Mouse (Mus musculus) heart, embryonic 15.5 days (tissue): ENCODE results near the gene 2310022A10Rik. TPM values are rescaled to one million over a fixed set of nuclear protein-coding genes. Genes with fewer than 3 reads are reported as not detected.

Experiments
- ATAC-seq: fragments of 200-750 bp; cut with Nextera tagmentation; replicated peaks from 2 replicates; pipeline ENCODE4 v1.8.0; 2017; ENCODE audit warnings: low read depth, moderate TSS enrichment; ENCODE audit not compliant: insufficient number of reproducible peaks, insufficient read depth, low FRiP score
- H3K27ac ChIP-seq: fragments of 300-500 bp; sonication (generic); 2 replicates; pipeline ENCODE4 v1.5.1; 2015; ENCODE audit warnings: mild to moderate bottlenecking, inconsistent platforms
- H3K27me3 ChIP-seq: fragments of 300-500 bp; sonication (generic); 2 replicates; pipeline ENCODE4 v1.6.1; 2015; ENCODE audit warnings: inconsistent platforms
- H3K36me3 ChIP-seq: fragments of 300-500 bp; sonication (generic); 2 replicates; pipeline ENCODE4 v1.6.1; 2015; ENCODE audit warnings: mild to moderate bottlenecking, inconsistent platforms
- H3K4me1 ChIP-seq: fragments of 300-500 bp; sonication (generic); replicated peaks from 2 replicates; pipeline ENCODE4 v1.6.1; 2015; ENCODE audit warnings: inconsistent platforms
- H3K4me2 ChIP-seq: fragments of 300-500 bp; sonication (generic); 2 replicates; pipeline ENCODE4 v1.6.1; 2015; ENCODE audit warnings: inconsistent platforms, mild to moderate bottlenecking, moderate library complexity
- H3K4me3 ChIP-seq: fragments of 300-500 bp; sonication (generic); 2 replicates; pipeline ENCODE4 v1.5.1; 2015; ENCODE audit warnings: mild to moderate bottlenecking, inconsistent platforms
- H3K9ac ChIP-seq: fragments of 300-500 bp; sonication (generic); 2 replicates; pipeline ENCODE4 v1.6.1; 2015; ENCODE audit warnings: mild to moderate bottlenecking, inconsistent platforms
- H3K9me3 ChIP-seq: fragments of 300-500 bp; sonication (generic); replicated peaks from 2 replicates; pipeline ENCODE4 v1.6.1; 2016; ENCODE audit warnings: inconsistent platforms
- WGBS: fragments of 180-500 bp; shearing (Covaris S2); methylation state at CpG from one replicate; pipeline ENCODE4 v1.1.7; 2015; ENCODE audit warnings: mixed read lengths; 5-methylcytosine and 5-hydroxymethylcytosine counted together
- polyA plus RNA-seq: library from polyadenylated mRNA; unstranded; fragments of >200 nt; fragmentation: Nextera tagmentation; extraction: Ambion mirVana; gene quantifications from 2 replicates; pipeline ENCODE4 v1.2.1, GENCODE M21; 2015

The 2310022A10Rik gene
- polyA plus RNA-seq, 1 experiment from 2014 or later = 36.9 TPM

GRCm38 (mm10) chr7:27605499-27606285 is 52.7 kb downstream of the 2310022A10Rik start:
- Histone ChIP-seq H3K27ac (peak overlapping the region; percentile 80), H3K9me3 (no peaks in the 10 kb centered on the region), H3K9ac (no peak overlapping the region), H3K27me3 (no peaks in the 10 kb centered on the region), H3K4me3 (no peak overlapping the region), H3K4me2 (peak overlapping the region; percentile 21; the same call in 1 of the 2 replicates), H3K36me3 (peaks cover 4% of the 10 kb centered on the region; the same call in 1 of the 2 replicates), H3K4me1 (peaks cover 90% of the 10 kb centered on the region)
- WGBS = 35% methylated on average over 9 of the region's 9 CpGs
- ATAC-seq = peak; percentile 74

GRCm38 (mm10) chr7:27606481-27607254 is 53.6 kb downstream of the 2310022A10Rik start:
- Histone ChIP-seq H3K9me3 (no peaks in the 10 kb centered on the region), H3K4me3 (no peak overlapping the region), H3K4me1 (peaks cover 81% of the 10 kb centered on the region), H3K4me2 (peak overlapping the region; percentile 19), H3K27ac (peak overlapping the region; percentile 80), H3K9ac (no peak overlapping the region), H3K36me3 (peaks cover 4% of the 10 kb centered on the region; the same call in 1 of the 2 replicates), H3K27me3 (no peaks in the 10 kb centered on the region)
- WGBS = 49% methylated on average over 10 of the region's 10 CpGs
- ATAC-seq = no peak

- Histone ChIP-seq H3K9ac (no peak overlapping the region), H3K27ac (peak overlapping the region; percentile 80), H3K27me3 (no peaks in the 10 kb centered on the region), H3K4me1 (peaks cover 72% of the 10 kb centered on the region), H3K4me3 (no peak overlapping the region), H3K4me2 (peak overlapping the region; percentile 16; the same call in 1 of the 2 replicates), H3K9me3 (no peaks in the 10 kb centered on the region), H3K36me3 (peaks cover 4% of the 10 kb centered on the region; the same call in 1 of the 2 replicates)
- WGBS = 29% methylated on average over 5 of the region's 5 CpGs
- peak; percentile 65 for ATAC-seq
These were observed 54.5 kb downstream of the 2310022A10Rik start for GRCm38 (mm10) chr7:27607580-27607979.

- Histone ChIP-seq H3K27me3 (no peaks in the 10 kb centered on the region), H3K4me1 (peaks cover 73% of the 10 kb centered on the region), H3K9me3 (no peaks in the 10 kb centered on the region), H3K9ac (no peak overlapping the region), H3K36me3 (peaks cover 4% of the 10 kb centered on the region; the same call in 1 of the 2 replicates), H3K4me3 (no peak overlapping the region), H3K27ac (peak overlapping the region; percentile 80), H3K4me2 (peak overlapping the region; percentile 16; the same call in 1 of the 2 replicates)
- no peak for ATAC-seq
- WGBS = 90% methylated on average over 2 of the region's 3 CpGs
These were observed 55.1 kb downstream of the 2310022A10Rik start for GRCm38 (mm10) chr7:27608130-27608529.

GRCm38 (mm10) chr7:27609285-27609684 is 56.3 kb downstream of the 2310022A10Rik start:
- H3K4me2 ChIP-seq = no peak overlapping the region
- WGBS = 37% methylated on average over 4 of the region's 4 CpGs

GRCm38 (mm10) chr7:27609688-27610087 is 56.7 kb downstream of the 2310022A10Rik start:
- Histone ChIP-seq H3K9ac (no peak overlapping the region), H3K9me3 (no peaks in the 10 kb centered on the region), H3K4me3 (no peak overlapping the region), H3K4me2 (no peak overlapping the region), H3K27ac (peak overlapping the region; percentile 58), H3K27me3 (no peaks in the 10 kb centered on the region), H3K4me1 (peaks cover 67% of the 10 kb centered on the region), H3K36me3 (peaks cover 4% of the 10 kb centered on the region; the same call in 1 of the 2 replicates)
- ATAC-seq = no peak
- 44% methylated on average over 2 of the region's 2 CpGs for WGBS

More at GRCm38 (mm10) chr7:27609285-27609684, 56.3 kb downstream of the 2310022A10Rik start:
- peak overlapping the region; percentile 58 for H3K27ac ChIP-seq
- ATAC-seq = 0 out of 2 replicates have a peak, but pooled peaks have one; percentile 7
- H3K4me3 ChIP-seq = no peak overlapping the region
- H3K36me3 ChIP-seq = peaks cover 4% of the 10 kb centered on the region; the same call in 1 of the 2 replicates
- H3K9me3 ChIP-seq = no peaks in the 10 kb centered on the region
- H3K4me1 ChIP-seq = peaks cover 71% of the 10 kb centered on the region
- no peak overlapping the region for H3K9ac ChIP-seq
- H3K27me3 ChIP-seq = no peaks in the 10 kb centered on the region

GRCm38 (mm10) chr7:27610370-27610769 is 57.3 kb downstream of the 2310022A10Rik start:
- Histone ChIP-seq H3K4me3 (no peak overlapping the region), H3K4me1 (peaks cover 60% of the 10 kb centered on the region), H3K9me3 (no peaks in the 10 kb centered on the region), H3K9ac (no peak overlapping the region), H3K27ac (no peak overlapping the region), H3K36me3 (peaks cover 4% of the 10 kb centered on the region; the same call in 1 of the 2 replicates), H3K27me3 (no peaks in the 10 kb centered on the region), H3K4me2 (no peak overlapping the region)
- no peak for ATAC-seq
- 93% methylated on average over 3 of the region's 3 CpGs for WGBS

- 95% methylated on average over 5 of the region's 5 CpGs for WGBS
- H3K9ac ChIP-seq = no peak overlapping the region
- H3K4me1 ChIP-seq = peaks cover 55% of the 10 kb centered on the region
- ATAC-seq = no peak
- no peak overlapping the region for H3K27ac ChIP-seq
- H3K9me3 ChIP-seq = no peaks in the 10 kb centered on the region
- peaks cover 4% of the 10 kb centered on the region; the same call in 1 of the 2 replicates for H3K36me3 ChIP-seq
- no peak overlapping the region for H3K4me3 ChIP-seq
- no peaks in the 10 kb centered on the region for H3K27me3 ChIP-seq
- no peak overlapping the region for H3K4me2 ChIP-seq
These were observed 57.8 kb downstream of the 2310022A10Rik start for GRCm38 (mm10) chr7:27610871-27611270.

- Histone ChIP-seq H3K9ac (no peak overlapping the region), H3K27ac (0 out of 2 replicates have a peak overlapping the region, but pooled peaks have one; percentile 16), H3K4me3 (no peak overlapping the region), H3K27me3 (no peaks in the 10 kb centered on the region), H3K9me3 (no peaks in the 10 kb centered on the region), H3K36me3 (peaks cover 22% of the 10 kb centered on the region; the same call in 1 of the 2 replicates), H3K4me2 (no peak overlapping the region), H3K4me1 (peaks cover 34% of the 10 kb centered on the region)
- WGBS = 64% methylated on average over 4 of the region's 4 CpGs
- no peak for ATAC-seq
These were observed 59.9 kb downstream of the 2310022A10Rik start for GRCm38 (mm10) chr7:27612940-27613339.

- H3K36me3 ChIP-seq = peaks cover 28% of the 10 kb centered on the region; the same call in 1 of the 2 replicates
- no peaks in the 10 kb centered on the region for H3K27me3 ChIP-seq
- WGBS = 81% methylated on average over 8 of the region's 8 CpGs
- H3K4me1 ChIP-seq = peaks cover 24% of the 10 kb centered on the region
- H3K4me3 ChIP-seq = no peak overlapping the region
- H3K27ac ChIP-seq = no peak overlapping the region
- H3K9ac ChIP-seq = no peak overlapping the region
- no peaks in the 10 kb centered on the region for H3K9me3 ChIP-seq
- H3K4me2 ChIP-seq = no peak overlapping the region
- no peak for ATAC-seq
These were observed 60.9 kb downstream of the 2310022A10Rik start for GRCm38 (mm10) chr7:27613751-27614499.
